Mouse (Mus musculus): ENCODE results near the gene Nelfcd. TPM values are rescaled to one million over a fixed set of nuclear protein-coding genes. Genes with fewer than 3 reads are reported as not detected.

The Nelfcd gene
- polyA plus RNA-seq, 1 experiment: 8.3 TPM

DNA sequence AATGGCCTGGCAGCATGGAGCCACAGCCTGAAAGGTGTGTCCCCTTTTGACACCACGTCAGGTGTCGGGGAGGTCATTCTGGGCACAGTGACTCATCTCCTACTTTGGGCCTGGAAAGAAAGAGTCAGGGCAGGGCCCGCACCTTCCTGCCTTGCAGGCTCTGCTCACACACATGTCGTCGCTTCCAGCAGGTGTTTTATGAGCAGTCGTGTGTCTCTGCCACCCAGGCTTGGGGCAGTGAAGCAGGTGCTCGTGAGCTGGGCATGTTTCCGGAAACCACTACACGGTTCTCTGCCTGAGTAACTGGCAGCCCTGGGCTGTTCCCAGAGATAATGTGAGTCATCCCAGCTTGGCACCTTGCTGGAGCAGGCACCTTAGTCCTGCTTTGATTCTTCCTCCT is 26.9 kb downstream of the Nelfcd start:
- TF ChIP-seq TAL1 (IDR thresholded peaks at IDR 0.05; ENCODE audit: low read length) (no peak), GATA1 (IDR thresholded peaks at IDR 0.05; ENCODE audit: low read length) (no peak)
- no peak overlapping the region for H3K4me3 ChIP-seq (replicated peaks)
- peaks cover 15% of the 10 kb centered on the region for H3K27me3 ChIP-seq (ENCODE audit: control insufficient read depth)
- H3K9me3 ChIP-seq (ENCODE audit: control insufficient read depth, low read length): no peaks in the 10 kb centered on the region
- H3K4me1 ChIP-seq (ENCODE audit: control insufficient read depth): peaks cover 40% of the 10 kb centered on the region
- H3K36me3 ChIP-seq (ENCODE audit: control insufficient read depth): peaks cover 2% of the 10 kb centered on the region; the same call in 1 of the 2 replicates

DNA sequence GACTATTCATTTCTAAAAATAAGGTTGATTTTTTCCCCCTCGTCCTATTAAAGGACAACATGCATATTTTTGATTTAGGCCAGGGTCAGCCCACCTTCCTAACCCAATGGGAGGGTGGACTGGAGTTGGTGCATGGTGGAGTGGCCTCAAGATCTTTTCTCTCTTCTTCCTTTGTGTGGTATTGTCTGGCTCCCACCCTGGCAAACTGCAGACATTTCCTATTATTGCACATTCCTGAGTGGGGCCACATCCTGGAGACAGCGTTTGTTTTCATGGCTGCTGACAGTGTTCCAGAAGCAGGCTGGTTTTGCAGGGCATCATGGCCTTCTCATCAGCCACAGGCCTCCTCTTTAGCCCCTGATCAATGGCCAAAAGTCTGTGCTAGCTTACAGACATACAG is 27.4 kb downstream of the Nelfcd start:
- H3K36me3 ChIP-seq (ENCODE audit: control insufficient read depth): peaks cover under 1% of the 10 kb centered on the region; the same call in 1 of the 2 replicates
- H3K4me3 ChIP-seq (replicated peaks): no peak overlapping the region
- peaks cover 15% of the 10 kb centered on the region for H3K27me3 ChIP-seq (ENCODE audit: control insufficient read depth)
- no peaks in the 10 kb centered on the region for H3K9me3 ChIP-seq (ENCODE audit: control insufficient read depth, low read length)
- TF ChIP-seq TAL1 (IDR thresholded peaks at IDR 0.05; ENCODE audit: low read length): no peak
- H3K4me1 ChIP-seq (ENCODE audit: control insufficient read depth): peaks cover 34% of the 10 kb centered on the region

DNA sequence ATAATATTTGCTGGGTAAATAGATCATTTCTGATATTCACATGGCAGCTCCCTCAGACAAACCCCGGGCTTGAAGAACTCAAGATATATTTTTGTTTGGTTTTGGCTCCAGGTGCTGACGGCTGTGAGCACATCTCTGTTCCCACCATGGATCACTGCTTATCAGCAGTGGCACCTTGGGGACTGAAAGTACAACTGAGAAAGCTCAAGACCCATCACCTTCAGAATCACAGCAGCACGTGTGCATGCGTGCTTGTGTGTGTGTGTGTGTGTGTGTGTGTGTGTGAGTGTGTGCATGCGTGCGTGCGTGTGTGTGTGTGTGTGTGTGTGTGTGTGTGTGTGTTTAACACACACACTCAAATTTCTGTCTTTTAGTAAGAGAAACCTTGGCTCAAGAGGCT is 28.8 kb downstream of the Nelfcd start:
- Histone ChIP-seq H3K36me3 (ENCODE audit: control insufficient read depth) (no peaks in the 10 kb centered on the region), H3K4me3 (replicated peaks) (no peak overlapping the region), H3K4me1 (ENCODE audit: control insufficient read depth) (peaks cover 23% of the 10 kb centered on the region), H3K9me3 (ENCODE audit: control insufficient read depth, low read length) (no peaks in the 10 kb centered on the region), H3K27me3 (ENCODE audit: control insufficient read depth) (peaks cover 15% of the 10 kb centered on the region)
- TF ChIP-seq GATA1 (IDR thresholded peaks at IDR 0.05; ENCODE audit: low read length): no peak
- no peak for TF ChIP-seq TAL1 (IDR thresholded peaks at IDR 0.05; ENCODE audit: low read length)

- Histone ChIP-seq H3K9me3 (ENCODE audit: control insufficient read depth, low read length) (no peaks in the 10 kb centered on the region), H3K4me1 (ENCODE audit: control insufficient read depth) (peaks cover 22% of the 10 kb centered on the region), H3K4me3 (replicated peaks) (no peak overlapping the region), H3K27me3 (ENCODE audit: control insufficient read depth) (peaks cover 15% of the 10 kb centered on the region), H3K36me3 (ENCODE audit: control insufficient read depth) (no peaks in the 10 kb centered on the region)
- TF ChIP-seq TAL1 (IDR thresholded peaks at IDR 0.05; ENCODE audit: low read length): no peak
- TF ChIP-seq GATA1 (IDR thresholded peaks at IDR 0.05; ENCODE audit: low read length): no peak
Measured at GRCm38 (mm10) chr2:174445018-174445417, 29.4 kb downstream of the Nelfcd start.

DNA sequence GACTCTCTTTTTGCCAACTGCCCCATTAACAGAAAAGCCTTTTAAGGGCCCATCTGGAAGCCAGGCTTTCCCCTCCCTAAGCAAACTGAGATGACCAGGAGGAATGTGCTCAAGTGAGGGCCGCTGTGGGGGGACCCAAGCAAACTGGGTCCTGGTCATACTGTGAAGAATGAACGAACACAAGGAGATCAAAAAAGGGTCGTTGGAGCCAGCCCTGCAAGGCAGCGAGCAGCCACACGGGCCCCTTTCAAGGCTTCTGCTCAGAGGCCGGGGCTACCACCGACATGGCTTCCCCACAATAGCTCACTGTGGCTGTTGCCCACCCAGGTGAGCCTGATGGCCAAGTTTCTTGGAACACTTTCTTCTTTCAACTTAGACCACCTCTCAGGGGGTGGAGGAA is 30.9 kb downstream of the Nelfcd start:
- TF ChIP-seq TAL1 (IDR thresholded peaks at IDR 0.05; ENCODE audit: low read length): no peak
- Histone ChIP-seq H3K4me3 (replicated peaks) (no peak overlapping the region), H3K36me3 (ENCODE audit: control insufficient read depth) (no peaks in the 10 kb centered on the region), H3K4me1 (ENCODE audit: control insufficient read depth) (peaks cover 33% of the 10 kb centered on the region), H3K27me3 (ENCODE audit: control insufficient read depth) (peaks cover 15% of the 10 kb centered on the region), H3K9me3 (ENCODE audit: control insufficient read depth, low read length) (no peaks in the 10 kb centered on the region)

DNA sequence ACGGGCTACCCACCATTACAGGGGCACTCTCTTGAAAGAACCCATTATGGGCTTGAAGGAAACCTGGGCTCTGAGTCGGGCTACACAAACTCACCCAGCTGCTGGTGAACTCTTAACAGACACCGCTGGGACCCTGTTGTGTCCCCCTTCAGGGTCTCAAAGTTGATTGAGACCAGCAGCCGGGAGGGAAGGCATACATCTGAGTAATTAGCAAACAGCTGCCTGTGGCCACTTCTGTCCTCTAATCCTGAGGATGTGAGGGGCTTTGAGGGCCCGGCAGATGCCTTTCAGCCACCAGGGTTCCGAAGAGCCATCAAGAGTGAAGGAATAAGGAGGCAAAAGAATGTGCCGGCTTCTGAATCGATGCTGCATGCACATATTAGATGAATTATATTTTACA is 31.3 kb downstream of the Nelfcd start:
- TF ChIP-seq TAL1 (IDR thresholded peaks at IDR 0.05; ENCODE audit: low read length) (no peak), GATA1 (IDR thresholded peaks at IDR 0.05; ENCODE audit: low read length) (no peak)
- Histone ChIP-seq H3K27me3 (ENCODE audit: control insufficient read depth) (peaks cover 15% of the 10 kb centered on the region), H3K36me3 (ENCODE audit: control insufficient read depth) (no peaks in the 10 kb centered on the region), H3K4me3 (replicated peaks) (no peak overlapping the region), H3K4me1 (ENCODE audit: control insufficient read depth) (peaks cover 35% of the 10 kb centered on the region), H3K9me3 (ENCODE audit: control insufficient read depth, low read length) (no peaks in the 10 kb centered on the region)

DNA sequence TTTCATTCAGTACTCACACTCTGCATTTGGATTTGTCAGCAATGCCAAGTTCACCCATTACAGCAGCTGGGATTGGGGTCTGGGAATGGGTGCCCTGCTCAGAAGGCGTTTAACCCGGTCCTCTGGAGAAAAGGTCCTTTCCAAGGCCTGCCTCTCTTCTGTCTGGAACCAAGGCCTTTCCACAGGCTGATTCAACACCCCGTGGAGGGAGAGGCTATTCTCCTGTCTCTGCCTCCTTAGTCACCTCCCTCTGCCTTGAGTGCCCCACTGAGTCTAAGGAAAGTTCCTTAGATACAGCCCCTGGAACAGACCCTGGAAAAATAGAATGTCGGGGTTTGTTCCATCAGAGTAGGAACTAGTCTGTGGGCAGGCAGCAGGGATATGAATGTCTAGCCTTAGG is 32.8 kb downstream of the Nelfcd start:
- TF ChIP-seq TAL1 (IDR thresholded peaks at IDR 0.05; ENCODE audit: low read length) (no peak), GATA1 (IDR thresholded peaks at IDR 0.05; ENCODE audit: low read length) (no peak)
- no peaks in the 10 kb centered on the region for H3K9me3 ChIP-seq (ENCODE audit: control insufficient read depth, low read length)
- H3K27me3 ChIP-seq (ENCODE audit: control insufficient read depth): peaks cover 12% of the 10 kb centered on the region
- no peaks in the 10 kb centered on the region for H3K36me3 ChIP-seq (ENCODE audit: control insufficient read depth)
- no peak overlapping the region for H3K4me3 ChIP-seq (replicated peaks)
- peaks cover 47% of the 10 kb centered on the region for H3K4me1 ChIP-seq (ENCODE audit: control insufficient read depth)

GRCm38 (mm10) chr2:174450353-174450752 is 34.7 kb downstream of the Nelfcd start, which contains the start of gene Tubb1:
Gene Tubb1, plus strand, starts transcription at chr2:174450695.
- peaks cover 62% of the 10 kb centered on the region for H3K4me1 ChIP-seq (ENCODE audit: control insufficient read depth)
- peaks cover 10% of the 10 kb centered on the region for H3K36me3 ChIP-seq (ENCODE audit: control insufficient read depth)
- peaks cover 10% of the 10 kb centered on the region for H3K27me3 ChIP-seq (ENCODE audit: control insufficient read depth)
- H3K4me3 ChIP-seq (replicated peaks): peak within 1 kb of the TSS; percentile 56
- H3K9me3 ChIP-seq (ENCODE audit: control insufficient read depth, low read length): no peaks in the 10 kb centered on the region
- TF ChIP-seq TAL1 (IDR thresholded peaks at IDR 0.05; ENCODE audit: low read length) (no peak), GATA1 (IDR thresholded peaks at IDR 0.05; ENCODE audit: low read length) (no peak)

DNA sequence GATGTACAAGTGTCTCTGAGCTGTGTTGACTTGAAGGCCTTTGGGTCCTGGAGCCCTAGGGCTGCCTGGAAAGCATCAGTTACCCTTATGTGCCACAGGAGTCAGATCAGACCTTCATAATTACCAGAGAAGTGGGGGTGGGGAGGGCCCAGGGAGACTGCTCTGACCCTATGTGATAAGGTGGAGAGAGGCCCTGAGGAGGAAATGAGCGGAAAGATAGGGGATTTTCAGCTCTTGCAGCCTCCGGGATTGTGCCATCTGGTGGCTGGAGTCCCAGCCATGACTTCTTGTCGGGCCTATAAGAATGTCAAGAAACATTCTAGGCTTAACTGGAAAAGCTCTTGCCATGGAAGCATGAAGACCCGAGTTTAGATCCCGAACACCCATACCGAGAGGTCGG is 38.1 kb downstream of the Nelfcd start:
- peaks cover 72% of the 10 kb centered on the region for H3K4me1 ChIP-seq (ENCODE audit: control insufficient read depth)
- peak; percentile 85 for TF ChIP-seq TAL1 (IDR thresholded peaks at IDR 0.05; ENCODE audit: low read length)
- peak; percentile 94 for TF ChIP-seq GATA1 (IDR thresholded peaks at IDR 0.05; ENCODE audit: low read length)
- peak overlapping the region; percentile 48 for H3K4me3 ChIP-seq (replicated peaks)
- no peaks in the 10 kb centered on the region; the same call in 1 of the 2 replicates for H3K9me3 ChIP-seq (ENCODE audit: control insufficient read depth, low read length)
- peaks cover 34% of the 10 kb centered on the region for H3K36me3 ChIP-seq (ENCODE audit: control insufficient read depth)
- H3K27me3 ChIP-seq (ENCODE audit: control insufficient read depth): no peaks in the 10 kb centered on the region; the same call in 1 of the 2 replicates

DNA sequence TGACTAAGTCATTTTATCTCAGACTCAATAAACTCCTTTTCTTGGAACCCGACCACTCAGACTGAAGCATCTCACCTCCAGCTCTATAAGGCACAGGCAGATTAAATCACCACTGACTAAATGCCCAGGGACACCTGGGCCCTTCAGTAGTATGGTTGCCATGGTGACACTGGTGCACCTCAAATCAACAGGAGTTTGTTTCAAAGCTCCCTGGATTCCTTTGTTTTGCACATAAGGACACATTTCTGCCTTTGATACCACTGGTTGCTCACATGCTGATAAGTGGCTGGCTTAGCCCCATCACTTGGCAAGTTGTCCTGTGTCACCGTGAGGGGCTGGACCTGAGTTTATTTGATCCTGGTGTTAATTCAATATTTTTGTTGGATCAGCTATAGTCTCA is 43.8 kb downstream of the Nelfcd start:
- Histone ChIP-seq H3K9me3 (ENCODE audit: control insufficient read depth, low read length) (no peaks in the 10 kb centered on the region; the same call in 1 of the 2 replicates), H3K27me3 (ENCODE audit: control insufficient read depth) (no peaks in the 10 kb centered on the region), H3K36me3 (ENCODE audit: control insufficient read depth) (peaks cover 75% of the 10 kb centered on the region), H3K4me3 (replicated peaks) (no peak overlapping the region), H3K4me1 (ENCODE audit: control insufficient read depth) (peaks cover 52% of the 10 kb centered on the region)
- TF ChIP-seq TAL1 (IDR thresholded peaks at IDR 0.05; ENCODE audit: low read length) (no peak), GATA1 (IDR thresholded peaks at IDR 0.05; ENCODE audit: low read length) (no peak)

All from erythroblast, embryonic 14.5 days (primary cell).